Mouse (Mus musculus): ENCODE data around the gene Plch2.

GRCm38 (mm10) chr4:154999379-154999778 lies 57.2 kb downstream of the Plch2 start:
- TF ChIP-seq POLR2AphosphoS5 (IDR thresholded peaks at IDR 0.05; ENCODE audit: borderline replicate concordance, low read depth, low read length) (no peak), CTCF (IDR thresholded peaks at IDR 0.05 in 2 of 3, conservative IDR thresholded peaks at IDR 0.05 in 1 of 3; ENCODE audit: control insufficient read depth in 1 of 3, insufficient read depth in 1 of 3, low read depth in 2 of 3, low read length in 3 of 3, poor library complexity in 1 of 3, severe bottlenecking in 1 of 3) (no peak), USF2 (IDR thresholded peaks at IDR 0.05; ENCODE audit: borderline replicate concordance in 1 of 2, insufficient read depth in 1 of 2, low read depth in 1 of 2, low read length in 2 of 2) (no peak), ZNF384 (IDR thresholded peaks at IDR 0.05; ENCODE audit: low read depth, low read length) (no peak), MXI1 (IDR thresholded peaks at IDR 0.05; ENCODE audit: low read depth, low read length) (no peak), BHLHE40 (IDR thresholded peaks at IDR 0.05; ENCODE audit: borderline replicate concordance, low read depth, low read length) (no peak)
